Mouse (Mus musculus): ENCODE results near the gene Metrn.

GRCm38 (mm10) chr17:25794998-25795397, 1.9 kb downstream of the Metrn start:
- no peak for TF ChIP-seq CTCF (IDR thresholded peaks at IDR 0.05; ENCODE audit: low read depth)
- TF ChIP-seq EP300 (IDR thresholded peaks at IDR 0.05; ENCODE audit: low read depth): no peak
